Comparison of ENCODE assay signal across 19 mouse cellular contexts in genomic region chr13:95011546-95012257, GRCm38 (mm10).
"Had no signal": no experiment of that assay in that cellular context is flagged by ENCODE, and none has a peak within 500 bp of the region (broad histone marks: within the 10 kb centered on the region; RNA-seq: fewer than 3 reads in every experiment).

No protein-coding gene starts in this region.

- ATAC-seq: intestine, embryonic 16.5 days had no signal

- H3K36me3 ChIP-seq: liver, embryonic 13.5 days; lung, embryonic 15.5 days; neural tube, embryonic 12.5 days had no signal

- H3K9me3 ChIP-seq: liver, embryonic 13.5 days; lung, embryonic 15.5 days; megakaryocyte, embryonic 14.5 days; midbrain, embryonic 10.5 days; neural tube, embryonic 12.5 days; neural tube, embryonic 15.5 days had no signal

- H3K4me3 ChIP-seq: liver, embryonic 13.5 days; lung, embryonic 15.5 days; megakaryocyte, embryonic 14.5 days; midbrain, embryonic 10.5 days; neural tube, embryonic 12.5 days; neural tube, embryonic 15.5 days had no signal

- DNase-seq: kidney, adult 18-20 months; kidney, adult 9 months; kidney, postnatal 14 days; kidney, postnatal 4 days; liver, embryonic 13.5 days; midbrain, embryonic 14.5 days; right cerebral cortex, adult 18-20 months; right cerebral cortex, postnatal 14 days; right cerebral cortex, postnatal 4 days; thymus, adult 2 months; thymus, postnatal 14 days; thymus, postnatal 4 days had no signal

- H3K27ac ChIP-seq: liver, embryonic 13.5 days; lung, embryonic 15.5 days; midbrain, embryonic 10.5 days; neural tube, embryonic 12.5 days; neural tube, embryonic 15.5 days; stomach, postnatal 0 days had no signal

- H3K9ac ChIP-seq: liver, embryonic 13.5 days; lung, embryonic 15.5 days; neural tube, embryonic 12.5 days; neural tube, embryonic 15.5 days had no signal

- H3K27me3 ChIP-seq: liver, embryonic 13.5 days; lung, embryonic 15.5 days; neural tube, embryonic 12.5 days; neural tube, embryonic 15.5 days had no signal

- H3K4me2 ChIP-seq: liver, embryonic 13.5 days; lung, embryonic 15.5 days; neural tube, embryonic 12.5 days; neural tube, embryonic 15.5 days had no signal

- H3K4me1 ChIP-seq: liver, embryonic 13.5 days; lung, embryonic 15.5 days; neural tube, embryonic 12.5 days had no signal
